Comparison of ENCODE assay signal across 10 mouse cellular contexts in genomic region chr4:150757815-150758426, GRCm38 (mm10).
DNase-seq lines count a peak whose midpoint lies in the region; ATAC-seq and TF ChIP-seq lines count a peak whose summit lies in the region.
"Had no signal": no experiment of that assay in that cellular context is flagged by ENCODE, and none has a peak within 500 bp of the region (broad histone marks: within the 10 kb centered on the region; RNA-seq: fewer than 3 reads in every experiment).

No protein-coding gene starts in this region.

- no peaks in the 10 kb centered on the region for H3K27me3 ChIP-seq in heart, embryonic 14.5 days (ENCODE audit: control insufficient read depth, insufficient read depth, low read length)
- no peaks in the 10 kb centered on the region for H3K27me3 ChIP-seq in embryonic facial prominence, embryonic 10.5 days (replicated peaks; ENCODE audit: low read depth, poor library complexity, severe bottlenecking)
- H3K27me3 ChIP-seq in forebrain, postnatal 0 days (ENCODE audit: insufficient read depth, low read length): no peaks in the 10 kb centered on the region
- H3K27me3 ChIP-seq in limb, embryonic 15.5 days: no peaks in the 10 kb centered on the region

- intact Hi-C loops in heart, postnatal 36 days (cut with DNase I): no loop called here

- 50% methylated on average over 10 of the region's 10 CpGs for WGBS in heart, embryonic 14.5 days
- 34% methylated on average over 10 of the region's 10 CpGs for whole genome bisulfite sequencing in embryonic facial prominence, embryonic 10.5 days
- 27% methylated on average over 10 of the region's 10 CpGs for WGBS in forebrain, postnatal 0 days
- 40% methylated on average over 10 of the region's 10 CpGs for WGBS in limb, embryonic 15.5 days

- no peak overlapping the region for H3K9ac ChIP-seq in heart, embryonic 14.5 days (ENCODE audit: low read length)
- H3K9ac ChIP-seq in forebrain, postnatal 0 days: 0 out of 2 replicates have a peak overlapping the region, but pooled peaks have one; percentile 1
- no peak overlapping the region for H3K9ac ChIP-seq in limb, embryonic 15.5 days

- H3K4me3 ChIP-seq in heart, embryonic 14.5 days (ENCODE audit: control insufficient read depth in 1 of 2, insufficient read depth in 1 of 2, low read depth in 1 of 2, low read length in 2 of 2): no peak overlapping the region
- H3K4me3 ChIP-seq in embryonic facial prominence, embryonic 10.5 days: peak overlapping the region; percentile 42; the same call in 1 of the 2 replicates
- H3K4me3 ChIP-seq in forebrain, postnatal 0 days (ENCODE audit: low read depth, low read length): no peak overlapping the region
- no peak overlapping the region for H3K4me3 ChIP-seq in limb, embryonic 15.5 days

- TF ChIP-seq CTCF in forebrain, postnatal 0 days (IDR thresholded peaks at IDR 0.05; ENCODE audit: low read depth): no peak

- no peak overlapping the region for H3K27ac ChIP-seq in heart, embryonic 14.5 days (replicated peaks in 1 of 2; ENCODE audit: control insufficient read depth in 1 of 2, insufficient read depth in 1 of 2, low read depth in 2 of 2, low read length in 2 of 2)
- H3K27ac ChIP-seq in embryonic facial prominence, embryonic 10.5 days (replicated peaks): peak overlapping the region; percentile 89
- peak overlapping the region; percentile 46; the same call in 1 of the 2 replicates for H3K27ac ChIP-seq in forebrain, postnatal 0 days (ENCODE audit: low read depth, low read length)
- H3K27ac ChIP-seq in limb, embryonic 15.5 days: peak overlapping the region; percentile 63; the same call in 1 of the 2 replicates

- no peak for DNase-seq in heart, postnatal 36 days
- DNase-seq in embryonic facial prominence, embryonic 10.5 days (ENCODE audit: low spot score): no peak
- DNase-seq in forebrain, postnatal 0 days: peak; percentile 10
- DNase-seq in ovary, postnatal 10 days (ENCODE audit: low spot score): no peak
- DNase-seq in thymus, postnatal 4 days: no peak
- no peak for DNase-seq in adrenal gland, postnatal 10 days
- DNase-seq: cerebellum, adult 18-20 months; gastrocnemius, postnatal 14 days had no signal

- no peaks in the 10 kb centered on the region for H3K9me3 ChIP-seq in heart, embryonic 14.5 days (ENCODE audit: control insufficient read depth, low read length)
- 0 out of 2 replicates have a peak, but pooled peaks cover 4% of the 10 kb centered on the region for H3K9me3 ChIP-seq in embryonic facial prominence, embryonic 10.5 days
- no peaks in the 10 kb centered on the region for H3K9me3 ChIP-seq in forebrain, postnatal 0 days (ENCODE audit: low read length)
- H3K9me3 ChIP-seq in limb, embryonic 15.5 days: no peaks in the 10 kb centered on the region

- ATAC-seq in heart, embryonic 14.5 days (ENCODE audit: insufficient number of reproducible peaks, insufficient read depth, low FRiP score, low read depth): no peak
- peak; percentile 48 for ATAC-seq in forebrain, postnatal 0 days
- ATAC-seq in limb, embryonic 15.5 days (ENCODE audit: insufficient number of reproducible peaks, low FRiP score, low TSS enrichment, low read depth): no peak

- peak overlapping the region; percentile 46; the same call in 1 of the 2 replicates for H3K4me2 ChIP-seq in heart, embryonic 14.5 days (ENCODE audit: low read length)
- H3K4me2 ChIP-seq in forebrain, postnatal 0 days (ENCODE audit: low read depth): no peak overlapping the region; the same call in 1 of the 2 replicates
- no peak overlapping the region for H3K4me2 ChIP-seq in limb, embryonic 15.5 days

- H3K4me1 ChIP-seq in heart, embryonic 14.5 days (ENCODE audit: control insufficient read depth in 2 of 2, insufficient read depth in 2 of 2, low read length in 2 of 2): peaks cover 14 to 22% of the 10 kb centered on the region in 2 experiments
- peaks cover 32% of the 10 kb centered on the region for H3K4me1 ChIP-seq in embryonic facial prominence, embryonic 10.5 days
- no peaks in the 10 kb centered on the region for H3K4me1 ChIP-seq in forebrain, postnatal 0 days (ENCODE audit: insufficient read depth)
- peaks cover 20% of the 10 kb centered on the region for H3K4me1 ChIP-seq in limb, embryonic 15.5 days

- H3K36me3 ChIP-seq in heart, embryonic 14.5 days (ENCODE audit: control insufficient read depth, insufficient read depth, low read length): no peaks in the 10 kb centered on the region
- H3K36me3 ChIP-seq in embryonic facial prominence, embryonic 10.5 days (replicated peaks): no peaks in the 10 kb centered on the region
- H3K36me3 ChIP-seq in forebrain, postnatal 0 days (ENCODE audit: insufficient read depth): no peaks in the 10 kb centered on the region
- H3K36me3 ChIP-seq in limb, embryonic 15.5 days: no peaks in the 10 kb centered on the region

Comparison
In these comparisons a context has a peak if more than half of its experiments do, and no peak if none do; other contexts are left out.
1. H3K27ac ChIP-seq: peak in embryonic facial prominence, embryonic 10.5 days (single experiment), forebrain, postnatal 0 days (single experiment) and limb, embryonic 15.5 days (single experiment); none in heart, embryonic 14.5 days (0 of 2).